Mouse (Mus musculus): ENCODE measurements around the gene Myod1. TPM values are rescaled to one million over a fixed set of nuclear protein-coding genes. Genes with fewer than 3 reads are reported as not detected.

Gene Myod1
- not detected in 2 replicates for polyA plus RNA-seq (2015; fragmentation: Nextera tagmentation; extraction: Ambion mirVana)

DNA sequence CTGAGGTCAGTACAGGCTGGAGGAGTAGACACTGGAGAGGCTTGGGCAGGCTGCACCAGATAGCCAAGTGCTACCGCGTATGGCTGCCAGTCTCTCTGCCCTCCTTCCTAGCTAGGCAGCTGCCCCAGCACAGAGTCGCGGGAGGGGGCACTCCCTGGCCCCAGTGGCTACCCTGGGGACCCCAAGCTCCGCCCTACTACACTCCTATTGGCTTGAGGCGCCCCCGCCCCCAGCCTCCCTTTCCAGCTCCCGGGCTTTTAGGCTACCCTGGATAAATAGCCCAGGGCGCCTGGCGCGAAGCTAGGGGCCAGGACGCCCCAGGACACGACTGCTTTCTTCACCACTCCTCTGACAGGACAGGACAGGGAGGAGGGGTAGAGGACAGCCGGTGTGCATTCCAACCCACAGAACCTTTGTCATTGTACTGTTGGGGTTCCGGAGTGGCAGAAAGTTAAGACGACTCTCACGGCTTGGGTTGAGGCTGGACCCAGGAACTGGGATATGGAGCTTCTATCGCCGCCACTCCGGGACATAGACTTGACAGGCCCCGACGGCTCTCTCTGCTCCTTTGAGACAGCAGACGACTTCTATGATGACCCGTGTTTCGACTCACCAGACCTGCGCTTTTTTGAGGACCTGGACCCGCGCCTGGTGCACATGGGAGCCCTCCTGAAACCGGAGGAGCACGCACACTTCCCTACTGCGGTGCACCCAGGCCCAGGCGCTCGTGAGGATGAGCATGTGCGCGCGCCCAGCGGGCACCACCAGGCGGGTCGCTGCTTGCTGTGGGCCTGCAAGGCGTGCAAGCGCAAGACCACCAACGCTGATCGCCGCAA, at the start of gene Myod1:
Gene Myod1, plus strand, starts transcription at position 303 of the 836 bp plus-strand sequence.
- Histone ChIP-seq H3K9me3 (ENCODE audit: control insufficient read depth) (no peaks in the 10 kb centered on the region), H3K4me2 (replicated peaks; ENCODE audit: low read depth) (no peak within 1 kb of the TSS), H3K4me1 (replicated peaks; ENCODE audit: control insufficient read depth, insufficient read depth, low read length) (no peaks in the 10 kb centered on the region), H3K27me3 (replicated peaks; ENCODE audit: control insufficient read depth, insufficient read depth, low read length) (peaks cover 51% of the 10 kb centered on the region), H3K27ac (ENCODE audit: low read depth, low read length) (no peak within 1 kb of the TSS), H3K4me3 (ENCODE audit: low read depth, low read length) (no peak within 1 kb of the TSS), H3K9ac (ENCODE audit: low read depth, low read length) (no peak within 1 kb of the TSS), H3K36me3 (ENCODE audit: control insufficient read depth, insufficient read depth) (no peaks in the 10 kb centered on the region)
- TF ChIP-seq CTCF (IDR thresholded peaks at IDR 0.05; ENCODE audit: low read depth), result no peak
- 6% methylated on average over 44 of the region's 44 CpGs for WGBS
- ATAC-seq, result no peak

DNA sequence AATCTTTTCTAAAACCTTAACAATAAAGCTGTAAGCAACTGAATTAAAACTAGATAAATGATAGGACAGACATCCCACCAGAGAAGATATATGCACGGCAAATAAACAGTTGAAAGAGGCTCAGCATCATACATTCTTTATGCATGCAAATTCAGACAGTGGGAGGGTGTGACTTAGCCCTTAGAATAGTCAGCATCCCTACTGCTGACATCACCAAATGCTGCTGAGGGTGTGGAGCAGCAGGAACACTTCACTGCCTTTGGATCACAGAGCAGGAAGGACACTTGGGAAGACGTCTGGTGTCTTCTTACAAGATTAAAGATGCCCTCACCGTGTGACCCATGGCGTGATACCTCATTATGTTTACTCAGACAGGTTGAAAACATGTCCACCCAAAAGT, 48.4 kb upstream of the Myod1 start:
- Histone ChIP-seq H3K9ac (ENCODE audit: low read depth, low read length) (no peak overlapping the region), H3K27ac (ENCODE audit: low read depth, low read length) (no peak overlapping the region), H3K4me3 (ENCODE audit: low read depth, low read length) (no peak overlapping the region), H3K9me3 (ENCODE audit: control insufficient read depth) (no peaks in the 10 kb centered on the region), H3K4me1 (replicated peaks; ENCODE audit: control insufficient read depth, insufficient read depth, low read length) (no peaks in the 10 kb centered on the region), H3K4me2 (replicated peaks; ENCODE audit: low read depth) (no peak overlapping the region), H3K27me3 (replicated peaks; ENCODE audit: control insufficient read depth, insufficient read depth, low read length) (no peaks in the 10 kb centered on the region), H3K36me3 (ENCODE audit: control insufficient read depth, insufficient read depth) (no peaks in the 10 kb centered on the region)
- ATAC-seq, result no peak
- TF ChIP-seq CTCF (IDR thresholded peaks at IDR 0.05; ENCODE audit: low read depth), result no peak
- 62% methylated on average over 4 of the region's 4 CpGs for WGBS

GRCm38 (mm10) chr7:46337397-46337796, 38.9 kb upstream of the Myod1 start:
- no peaks in the 10 kb centered on the region for H3K4me1 ChIP-seq (replicated peaks; ENCODE audit: control insufficient read depth, insufficient read depth, low read length)
- 87% methylated on average over 9 of the region's 9 CpGs for WGBS
- no peak overlapping the region for H3K27ac ChIP-seq (ENCODE audit: low read depth, low read length)
- no peak overlapping the region for H3K4me3 ChIP-seq (ENCODE audit: low read depth, low read length)
- no peak overlapping the region for H3K4me2 ChIP-seq (replicated peaks; ENCODE audit: low read depth)
- ATAC-seq, result no peak
- TF ChIP-seq CTCF (IDR thresholded peaks at IDR 0.05; ENCODE audit: low read depth), result no peak
- H3K27me3 ChIP-seq (replicated peaks; ENCODE audit: control insufficient read depth, insufficient read depth, low read length), result no peaks in the 10 kb centered on the region
- H3K36me3 ChIP-seq (ENCODE audit: control insufficient read depth, insufficient read depth), result no peaks in the 10 kb centered on the region
- H3K9me3 ChIP-seq (ENCODE audit: control insufficient read depth), result no peaks in the 10 kb centered on the region
- no peak overlapping the region for H3K9ac ChIP-seq (ENCODE audit: low read depth, low read length)

DNA sequence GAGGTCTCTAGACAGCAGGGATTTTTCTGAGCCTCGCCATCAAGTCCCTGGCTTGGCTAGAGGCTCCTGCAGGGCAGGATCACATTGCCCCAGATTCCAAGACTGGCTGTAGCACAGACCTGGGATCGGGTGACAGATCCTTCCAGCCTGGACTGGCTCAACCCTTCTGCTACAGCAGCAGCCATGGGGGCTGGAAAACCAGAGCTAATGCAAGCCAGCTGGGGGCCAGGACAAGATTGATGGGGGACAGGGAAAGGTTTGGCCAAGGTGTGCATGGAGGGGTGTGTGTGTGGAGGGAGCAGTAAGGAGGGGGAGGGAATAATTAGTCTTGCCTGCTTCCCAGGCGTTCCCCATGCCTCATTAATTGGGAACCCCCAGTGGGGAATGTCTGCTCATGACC, 36.5 kb upstream of the Myod1 start:
- Histone ChIP-seq H3K27me3 (replicated peaks; ENCODE audit: control insufficient read depth, insufficient read depth, low read length) (no peaks in the 10 kb centered on the region), H3K9me3 (ENCODE audit: control insufficient read depth) (no peaks in the 10 kb centered on the region), H3K4me3 (ENCODE audit: low read depth, low read length) (no peak overlapping the region), H3K4me1 (replicated peaks; ENCODE audit: control insufficient read depth, insufficient read depth, low read length) (no peaks in the 10 kb centered on the region), H3K9ac (ENCODE audit: low read depth, low read length) (no peak overlapping the region), H3K36me3 (ENCODE audit: control insufficient read depth, insufficient read depth) (no peaks in the 10 kb centered on the region), H3K27ac (ENCODE audit: low read depth, low read length) (no peak overlapping the region), H3K4me2 (replicated peaks; ENCODE audit: low read depth) (no peak overlapping the region)
- TF ChIP-seq CTCF (IDR thresholded peaks at IDR 0.05; ENCODE audit: low read depth), result no peak
- ATAC-seq, result no peak
- WGBS, result 47% methylated on average over 3 of the region's 3 CpGs

DNA sequence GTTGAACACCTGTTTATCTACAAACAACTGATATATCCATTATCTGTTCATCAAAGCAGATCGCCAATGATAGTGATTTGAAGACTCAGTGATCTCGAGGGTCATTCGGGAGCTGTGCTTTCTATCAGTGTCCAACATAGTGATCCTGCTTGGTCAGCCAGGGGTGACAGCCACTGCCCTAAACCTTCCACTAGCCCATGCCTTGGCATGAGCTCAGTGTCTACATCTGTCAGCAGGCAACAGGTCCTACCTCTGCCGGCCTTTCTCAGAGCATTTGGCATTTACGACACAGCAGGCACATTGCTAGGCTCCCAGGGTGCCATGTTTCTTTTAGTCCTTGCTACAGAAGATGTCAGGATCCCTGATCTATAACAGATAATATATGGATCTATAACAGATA, 36.0 kb upstream of the Myod1 start:
- no peak overlapping the region for H3K4me3 ChIP-seq (ENCODE audit: low read depth, low read length)
- H3K27ac ChIP-seq (ENCODE audit: low read depth, low read length), result no peak overlapping the region
- H3K4me1 ChIP-seq (replicated peaks; ENCODE audit: control insufficient read depth, insufficient read depth, low read length), result no peaks in the 10 kb centered on the region
- 74% methylated on average over 5 of the region's 5 CpGs for WGBS
- no peaks in the 10 kb centered on the region for H3K27me3 ChIP-seq (replicated peaks; ENCODE audit: control insufficient read depth, insufficient read depth, low read length)
- no peaks in the 10 kb centered on the region for H3K9me3 ChIP-seq (ENCODE audit: control insufficient read depth)
- no peaks in the 10 kb centered on the region for H3K36me3 ChIP-seq (ENCODE audit: control insufficient read depth, insufficient read depth)
- H3K4me2 ChIP-seq (replicated peaks; ENCODE audit: low read depth), result no peak overlapping the region
- no peak for ATAC-seq
- no peak for TF ChIP-seq CTCF (IDR thresholded peaks at IDR 0.05; ENCODE audit: low read depth)
- H3K9ac ChIP-seq (ENCODE audit: low read depth, low read length), result no peak overlapping the region

GRCm38 (mm10) chr7:46341471-46341870, 34.8 kb upstream of the Myod1 start:
- Histone ChIP-seq H3K4me2 (replicated peaks; ENCODE audit: low read depth) (no peak overlapping the region), H3K4me1 (replicated peaks; ENCODE audit: control insufficient read depth, insufficient read depth, low read length) (no peaks in the 10 kb centered on the region), H3K36me3 (ENCODE audit: control insufficient read depth, insufficient read depth) (no peaks in the 10 kb centered on the region), H3K4me3 (ENCODE audit: low read depth, low read length) (no peak overlapping the region), H3K9ac (ENCODE audit: low read depth, low read length) (no peak overlapping the region), H3K27ac (ENCODE audit: low read depth, low read length) (no peak overlapping the region), H3K27me3 (replicated peaks; ENCODE audit: control insufficient read depth, insufficient read depth, low read length) (no peaks in the 10 kb centered on the region), H3K9me3 (ENCODE audit: control insufficient read depth) (no peaks in the 10 kb centered on the region)
- WGBS, result 88% methylated on average over 9 of the region's 9 CpGs
- no peak for TF ChIP-seq CTCF (IDR thresholded peaks at IDR 0.05; ENCODE audit: low read depth)
- no peak for ATAC-seq
